Mouse (Mus musculus) T-helper 17 cell (primary cell): Measurements from ENCODE around the gene Ncor1.

ENCODE experiments used
- in situ Hi-C, 2 experiments: fragments of 300-600 bp; cut with MboI, MseI; formaldehyde crosslinking; loops; 1 replicate in 1 of 2; 2 replicates in 1 of 2; pipeline ENCODE4 v1.15.1; 2025; ENCODE audit warnings: high pct_unique_total_duplicates in 2 of 2

Ncor1 gene

DNA sequence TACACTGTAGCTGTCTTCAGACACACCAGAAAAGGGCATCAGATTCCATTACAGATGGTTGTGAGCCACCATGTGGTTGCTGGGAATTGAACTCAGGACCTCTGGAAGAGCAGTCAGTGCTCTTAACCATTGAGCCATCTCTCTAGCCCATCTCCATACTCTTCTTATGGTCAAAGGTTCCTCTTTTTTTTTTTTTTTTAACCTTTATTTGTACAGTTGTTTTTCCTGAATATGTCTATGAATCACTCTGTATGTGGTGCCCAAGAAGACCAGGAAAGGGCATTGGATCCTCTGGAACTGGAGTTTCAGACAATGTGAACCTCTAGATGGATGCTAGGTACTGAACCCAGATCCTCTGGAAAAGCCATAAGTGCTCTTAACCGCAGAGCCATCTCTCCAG lies 4.2 kb upstream of the Ncor1 start:
- in situ Hi-C loops, result loop anchor here in 1 of 2 experiments (10.0 kb wide), 2 partner anchors 212 to 778 kb away; partner anchors contain the start of gene Fam83g

DNA sequence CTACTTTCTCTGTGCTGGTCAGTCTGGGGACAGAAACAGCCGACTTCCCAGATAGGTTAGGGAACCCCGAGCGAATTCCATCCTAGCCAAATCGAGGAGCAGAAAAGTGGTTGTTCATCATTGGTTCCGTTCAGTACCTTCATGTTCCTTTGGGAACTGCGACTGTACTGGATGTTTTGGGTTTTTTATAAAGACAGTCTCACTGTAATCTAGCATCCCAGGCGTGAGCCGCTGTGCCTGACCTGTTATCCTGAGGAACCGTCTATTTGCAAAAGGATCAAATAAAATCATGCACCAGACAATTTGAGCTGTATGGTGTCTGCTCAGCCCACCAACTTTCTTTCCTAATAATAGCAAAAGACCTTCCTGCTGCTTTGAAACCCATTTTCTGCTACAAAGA lies 439 bp upstream of the Ncor1 start:
- in situ Hi-C loops, result no loop called here

DNA sequence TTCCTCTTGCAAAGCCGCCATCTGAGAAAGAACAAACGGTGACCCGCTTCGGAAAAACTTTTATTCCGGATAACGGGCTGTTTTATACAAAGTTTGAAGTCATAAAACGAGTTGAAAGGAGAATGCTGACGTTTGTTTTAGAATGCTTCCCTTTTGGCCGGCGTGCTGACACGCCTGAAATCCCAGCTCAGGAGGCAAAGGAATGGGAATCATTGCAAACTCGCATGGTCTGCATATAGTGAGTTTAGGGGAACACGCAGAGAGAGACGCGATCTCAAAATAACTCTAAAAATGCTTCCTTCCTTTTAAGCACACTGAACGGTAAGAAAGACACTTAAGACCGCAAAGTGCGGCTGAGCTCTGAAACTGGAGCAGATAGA lies 460 bp downstream of the Ncor1 start:
- in situ Hi-C loops, result no loop called here

DNA sequence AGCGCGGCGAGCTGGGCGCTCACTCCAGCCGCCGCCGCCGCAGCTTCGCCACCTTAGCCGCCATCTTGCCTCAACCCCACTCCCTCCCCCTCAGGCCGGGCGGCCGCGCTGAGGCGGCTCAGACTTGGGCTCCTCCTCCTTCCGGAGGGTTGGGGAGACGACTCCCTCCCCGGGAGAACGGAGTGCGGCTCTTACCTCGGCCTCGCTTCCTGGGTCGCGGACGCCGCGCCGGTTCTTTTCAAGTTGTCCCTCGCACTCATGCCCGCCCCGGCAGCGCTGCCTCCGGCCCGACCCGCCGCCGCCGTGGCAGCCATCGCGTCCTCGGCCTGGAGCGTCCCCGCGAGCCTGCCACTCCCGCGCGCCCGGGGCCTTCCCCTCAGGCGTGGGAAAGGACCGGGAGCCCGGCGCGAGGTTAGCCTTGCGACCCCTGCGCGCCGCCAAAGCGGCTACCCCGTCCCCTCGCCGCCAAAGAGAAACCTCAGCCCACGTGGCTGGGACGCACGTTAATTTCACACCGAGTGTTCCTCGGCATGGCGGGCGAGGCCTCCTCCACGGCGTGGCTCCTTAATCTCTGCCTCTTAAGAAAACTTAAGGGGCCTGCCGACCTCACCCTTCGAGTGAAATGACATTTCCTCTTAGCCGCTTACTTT lies 975 bp downstream of the Ncor1 start:
- in situ Hi-C loops, result no loop called here

DNA sequence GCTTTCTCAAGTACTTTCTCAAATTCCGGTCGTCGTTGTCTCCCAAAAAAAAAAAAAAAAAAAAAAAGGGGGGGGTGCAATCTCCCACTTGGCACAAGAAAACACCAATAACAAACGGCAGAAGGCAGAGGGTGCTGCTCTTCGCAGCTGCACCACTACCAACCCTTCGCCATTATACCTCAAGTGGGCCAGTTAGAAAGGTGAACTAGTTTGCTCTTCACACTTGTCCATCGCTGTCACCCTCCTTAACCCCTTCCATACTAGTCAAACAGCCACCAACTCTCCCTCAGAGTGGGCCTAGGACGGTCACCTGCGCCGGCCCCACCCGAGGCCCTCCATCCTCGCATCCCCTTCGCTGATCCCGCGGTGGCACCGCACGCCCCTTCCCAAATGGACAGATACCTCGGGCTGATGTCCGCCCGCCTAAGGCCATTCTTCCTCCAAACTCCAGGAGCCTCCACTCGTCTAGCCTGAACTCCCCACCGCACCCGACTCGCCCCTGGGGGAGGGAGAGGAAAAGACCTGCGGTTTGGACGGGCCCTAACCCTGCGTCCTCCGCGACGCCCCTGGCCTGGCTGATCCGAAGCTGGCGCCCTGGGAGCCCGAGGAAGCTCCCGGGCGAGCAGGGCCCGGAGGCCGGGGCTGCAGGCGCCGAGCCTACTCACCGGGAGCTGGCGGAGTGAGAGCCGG lies 1.7 kb downstream of the Ncor1 start:
- in situ Hi-C loops, result no loop called here

DNA sequence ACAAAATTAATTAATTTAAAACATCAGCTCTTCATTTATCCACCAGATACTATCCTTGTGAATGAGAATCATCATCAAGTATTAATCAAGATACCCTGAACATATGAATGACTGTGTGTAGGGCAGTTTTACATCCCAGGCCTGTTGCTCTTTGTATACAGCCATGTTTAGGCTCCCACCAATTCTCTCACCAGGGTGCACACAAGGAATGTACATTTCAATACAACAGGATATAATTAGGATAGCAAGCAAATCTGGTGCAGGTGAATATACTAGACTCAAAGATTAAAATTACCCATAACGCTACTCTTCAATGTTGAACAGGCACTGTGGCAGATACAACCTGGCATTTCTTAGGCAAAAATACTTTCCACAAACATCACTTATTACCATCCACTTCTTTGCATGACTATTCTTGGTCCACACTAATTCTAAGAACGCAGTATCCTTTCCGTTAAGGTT lies 2.3 kb downstream of the Ncor1 start:
- in situ Hi-C loops, result no loop called here

DNA sequence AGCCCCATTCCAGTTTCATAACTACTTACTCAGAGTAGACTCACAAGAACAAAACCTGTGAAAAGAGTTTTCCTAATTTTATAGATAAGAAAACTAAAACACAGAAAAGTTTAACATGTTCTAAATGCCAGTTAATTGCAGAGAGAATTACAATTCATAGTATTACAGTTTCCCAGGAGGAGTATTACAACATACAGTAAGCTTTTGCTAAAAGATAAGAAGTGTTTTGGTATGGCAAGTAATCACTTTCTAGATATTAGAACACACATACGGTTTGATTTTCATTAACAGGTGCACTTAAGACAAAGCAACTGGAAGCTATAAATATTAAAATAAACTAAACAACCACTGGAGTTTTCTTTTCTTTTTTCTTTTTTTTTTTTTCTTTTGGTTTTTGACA lies 3.1 kb downstream of the Ncor1 start:
- in situ Hi-C loops, result no loop called here

DNA sequence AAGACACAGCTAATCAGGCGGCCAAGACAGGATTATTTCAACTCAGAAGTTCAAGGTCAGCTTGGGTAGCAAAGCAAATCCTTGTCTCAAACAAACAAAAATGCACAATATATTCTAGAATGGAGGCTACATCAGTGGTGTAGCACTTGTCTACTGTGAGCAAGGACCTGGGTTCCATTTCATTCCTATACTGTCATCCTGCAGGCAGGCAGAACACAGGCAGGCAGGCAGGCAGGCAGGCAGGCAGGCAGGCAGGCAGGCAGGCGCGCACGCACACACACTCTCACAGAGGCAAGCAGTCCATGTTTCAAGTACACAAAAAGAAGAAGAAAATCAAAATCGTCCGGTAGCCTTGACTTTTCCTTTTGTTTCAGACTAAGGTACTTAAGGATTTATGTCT lies 9.4 kb downstream of the Ncor1 start:
- in situ Hi-C loops, result no loop called here

DNA sequence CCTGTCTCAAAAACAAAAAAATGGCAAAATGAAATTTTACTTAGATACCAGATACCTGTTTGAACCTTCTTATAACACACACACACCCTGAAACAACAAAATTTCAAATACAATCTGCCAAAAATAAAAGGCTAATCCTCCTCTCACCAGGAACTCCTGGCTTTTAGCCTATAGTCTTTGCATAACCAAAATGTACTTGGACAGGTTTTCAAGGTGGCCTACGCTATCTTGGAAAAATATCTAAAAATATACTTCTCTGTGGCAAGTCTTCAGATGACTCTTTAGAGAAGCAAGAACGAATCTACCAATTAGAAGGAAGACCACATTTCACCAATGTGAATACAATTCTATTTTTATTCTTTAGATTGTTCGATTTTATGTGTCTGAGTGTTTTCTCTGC lies 12.5 kb downstream of the Ncor1 start:
- in situ Hi-C loops, result no loop called here

DNA sequence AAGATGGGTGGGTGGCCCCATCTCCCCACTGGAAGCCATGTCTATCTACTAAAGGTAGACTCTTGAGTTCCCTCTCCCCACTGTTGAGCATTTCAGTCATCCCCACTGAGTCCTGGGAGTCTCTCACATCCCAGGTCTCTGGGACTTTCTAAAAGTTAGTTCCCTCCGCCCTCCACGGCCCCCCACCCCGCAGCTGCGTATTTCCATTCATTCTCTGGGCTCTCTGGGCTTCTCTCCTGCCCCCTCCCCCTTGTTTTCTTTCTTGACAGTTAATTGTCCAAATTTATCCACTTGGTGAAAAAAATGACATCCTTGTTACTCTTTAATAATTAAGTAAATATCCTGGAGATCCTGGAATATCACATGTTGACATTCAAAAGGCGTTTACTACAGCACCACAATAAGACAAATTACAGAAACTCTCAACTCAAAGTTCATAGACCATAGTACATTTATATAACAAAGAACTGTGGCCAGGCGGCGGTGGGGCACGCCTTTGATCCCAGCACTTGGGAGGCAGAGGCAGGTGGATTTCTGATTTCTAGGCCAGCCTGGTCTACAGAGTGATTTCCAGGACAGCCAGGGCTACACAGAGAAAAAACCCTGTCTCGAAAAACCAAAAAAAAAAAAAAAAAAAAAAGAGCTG lies 17.5 kb downstream of the Ncor1 start:
- in situ Hi-C loops, result no loop called here

DNA sequence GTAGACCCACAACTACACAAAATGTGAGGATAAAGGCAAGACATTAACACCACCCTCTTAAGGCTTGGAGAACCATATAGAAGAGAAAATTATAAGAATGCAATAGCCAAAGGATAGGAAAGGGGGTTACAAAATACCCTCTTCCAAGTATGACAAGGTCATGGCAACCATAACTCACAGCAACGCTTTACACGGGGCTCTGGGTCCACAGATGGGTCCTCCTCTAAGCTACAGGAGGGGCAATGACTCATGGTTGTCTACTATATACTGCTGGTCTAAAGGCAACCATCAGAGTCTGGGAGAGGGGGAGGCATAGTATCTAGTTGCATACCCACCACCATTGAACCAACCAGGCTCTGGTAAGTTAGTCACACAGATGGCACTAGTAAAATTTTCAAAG lies 26.1 kb downstream of the Ncor1 start:
- in situ Hi-C loops, result no loop called here

DNA sequence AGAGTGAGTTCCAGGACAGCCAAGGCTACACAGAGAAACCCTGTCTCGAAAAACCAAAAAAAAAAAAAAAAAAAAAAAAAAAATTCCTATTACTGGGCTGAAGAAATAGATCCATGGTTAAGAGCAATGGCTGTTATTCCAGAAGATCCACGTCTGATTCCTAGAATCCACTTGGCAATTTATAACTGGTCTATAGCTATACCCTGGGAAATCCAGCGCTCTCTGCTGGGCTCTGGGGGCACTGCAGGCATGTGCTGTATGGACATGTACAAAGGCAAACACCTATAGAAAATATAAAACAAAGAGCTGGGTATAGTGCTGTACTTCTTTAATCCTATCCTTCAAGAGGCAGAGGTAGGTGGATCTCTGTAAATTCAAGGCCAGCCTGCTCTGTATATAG lies 31.2 kb downstream of the Ncor1 start:
- in situ Hi-C loops, result no loop called here

DNA sequence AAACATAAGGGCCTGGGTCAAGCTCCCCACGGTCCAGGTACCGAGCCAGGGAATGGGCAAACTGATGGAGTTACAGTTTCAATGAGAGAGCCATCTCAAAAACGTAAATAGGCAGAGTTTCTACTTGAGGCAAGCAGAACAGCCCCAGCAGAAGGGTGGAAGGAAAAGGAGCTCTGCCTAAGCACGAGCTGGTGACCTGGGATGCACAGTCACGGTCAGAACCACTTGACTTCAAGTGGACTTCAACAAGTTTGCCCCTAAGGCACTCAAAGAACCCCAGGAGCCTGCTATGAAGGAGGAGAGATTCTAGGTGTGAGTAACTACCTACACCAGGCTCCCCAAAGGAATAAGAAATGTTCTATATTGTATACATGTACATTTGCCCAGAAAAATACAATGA lies 32.1 kb downstream of the Ncor1 start:
- in situ Hi-C loops, result no loop called here

DNA sequence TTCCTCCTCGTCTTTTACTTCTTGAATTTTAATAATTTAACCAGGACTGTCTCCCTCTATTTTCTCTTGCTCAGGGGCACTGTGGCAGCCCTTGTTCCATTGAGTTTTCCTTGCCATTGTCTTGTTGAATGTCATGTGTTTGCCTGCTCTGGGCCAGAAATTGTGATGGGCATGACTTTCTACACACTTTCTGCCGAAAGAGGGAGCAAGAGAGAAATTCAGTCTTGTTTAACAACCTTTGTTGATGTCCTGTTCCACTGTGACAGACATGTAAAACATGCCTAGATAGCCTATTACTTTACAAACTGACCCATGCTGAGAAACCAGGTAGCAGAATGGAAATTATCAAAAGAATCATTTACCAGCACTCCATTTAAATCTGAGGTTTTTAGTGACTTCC lies 33.8 kb downstream of the Ncor1 start:
- in situ Hi-C loops, result no loop called here

DNA sequence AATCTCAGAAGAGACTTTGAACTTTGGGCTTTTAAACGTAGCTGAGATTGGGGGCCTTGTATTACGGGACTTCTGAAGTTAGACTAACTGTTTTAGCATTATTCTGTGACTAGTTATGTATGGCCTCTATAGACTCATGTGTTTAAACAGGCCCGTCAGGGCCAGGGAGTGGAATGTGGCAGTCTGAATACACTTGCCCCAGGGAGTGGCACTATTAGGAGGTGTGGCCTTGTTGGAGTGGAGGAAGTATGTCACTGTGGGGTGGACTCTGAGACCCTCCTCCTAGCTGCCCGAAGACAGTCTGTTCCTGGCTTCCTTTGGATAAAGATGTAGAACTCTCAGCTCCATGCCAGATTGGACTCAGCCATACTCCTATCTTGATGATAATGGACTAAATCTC lies 43.3 kb downstream of the Ncor1 start:
- in situ Hi-C loops, result no loop called here

DNA sequence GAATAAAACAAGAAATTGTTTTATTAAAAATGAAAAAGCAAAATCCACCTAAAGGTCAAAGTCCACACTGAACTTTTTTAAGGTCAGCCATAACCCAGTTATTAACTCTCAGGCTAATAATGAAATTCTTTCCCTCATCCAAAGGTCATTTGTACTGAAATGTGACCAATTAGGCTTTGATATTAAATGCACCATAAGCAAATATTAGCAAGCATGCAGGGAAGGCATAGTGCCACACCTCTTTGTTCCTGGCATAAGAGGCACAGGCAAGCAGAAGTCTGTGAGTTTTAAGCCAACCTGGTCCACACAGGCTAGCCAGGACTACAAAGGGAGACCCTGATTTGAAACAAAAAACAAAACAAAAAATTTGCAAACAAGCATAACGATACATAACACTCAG lies 48.7 kb downstream of the Ncor1 start:
- in situ Hi-C loops, result no loop called here

DNA sequence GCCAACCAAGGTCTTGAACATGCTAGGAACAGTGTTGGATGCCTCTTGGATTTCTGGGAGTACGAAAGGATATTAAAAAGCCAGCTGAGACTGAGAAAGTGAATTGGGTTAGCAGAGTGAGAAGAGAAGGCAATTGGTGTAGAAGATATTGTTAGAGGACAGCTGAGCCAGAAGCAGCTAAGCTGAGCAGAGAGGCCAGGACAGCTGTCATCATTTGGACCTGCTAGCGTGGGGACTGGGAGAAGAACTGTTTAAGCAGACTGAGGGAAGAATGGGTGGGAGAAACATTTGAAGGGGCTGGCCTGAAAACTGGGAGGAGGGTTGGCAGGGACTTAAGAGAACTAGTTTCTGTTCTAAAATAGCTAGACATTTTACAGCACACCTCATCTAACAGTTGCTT lies 49.5 kb downstream of the Ncor1 start:
- in situ Hi-C loops, result no loop called here

DNA sequence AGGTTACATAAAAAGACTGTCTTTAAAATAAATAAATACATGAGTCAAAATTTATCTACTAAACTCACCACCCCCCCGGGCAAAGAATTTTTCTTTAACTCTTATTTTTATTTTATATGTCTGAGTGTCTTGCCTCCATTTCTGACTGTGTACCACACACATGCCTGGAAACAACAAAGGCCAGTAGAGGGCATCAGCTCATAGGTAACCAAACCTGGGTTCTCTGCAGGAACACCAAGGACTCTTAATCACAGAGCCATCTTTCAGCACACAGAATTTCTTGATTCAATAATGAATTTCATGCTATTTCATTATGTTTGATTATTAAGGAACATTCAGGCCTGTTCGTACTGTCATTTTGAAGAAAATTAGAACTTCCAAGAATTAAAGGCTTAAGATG lies 61.9 kb downstream of the Ncor1 start:
- in situ Hi-C loops, result no loop called here

DNA sequence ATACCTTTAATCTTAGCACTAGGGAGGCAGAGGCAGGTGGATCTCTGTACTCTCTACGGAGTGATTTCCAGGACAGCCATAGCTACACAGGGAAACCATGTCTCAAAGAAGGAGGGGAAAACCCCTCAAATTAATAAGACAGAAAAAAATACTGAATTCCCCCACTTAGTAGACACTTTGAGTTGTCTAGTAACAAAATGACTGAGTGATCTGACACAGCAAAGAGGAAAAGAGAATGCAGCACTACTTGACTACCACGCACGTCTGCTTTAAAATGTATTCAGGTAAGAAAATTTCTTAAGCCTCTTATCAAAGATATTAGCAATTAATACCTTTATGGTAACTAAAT lies 70.0 kb downstream of the Ncor1 start:
- in situ Hi-C loops, result loop anchor here in 1 of 2 experiments (10.0 kb wide), 1 partner anchor 64 kb away; no protein-coding TSS in a partner anchor

DNA sequence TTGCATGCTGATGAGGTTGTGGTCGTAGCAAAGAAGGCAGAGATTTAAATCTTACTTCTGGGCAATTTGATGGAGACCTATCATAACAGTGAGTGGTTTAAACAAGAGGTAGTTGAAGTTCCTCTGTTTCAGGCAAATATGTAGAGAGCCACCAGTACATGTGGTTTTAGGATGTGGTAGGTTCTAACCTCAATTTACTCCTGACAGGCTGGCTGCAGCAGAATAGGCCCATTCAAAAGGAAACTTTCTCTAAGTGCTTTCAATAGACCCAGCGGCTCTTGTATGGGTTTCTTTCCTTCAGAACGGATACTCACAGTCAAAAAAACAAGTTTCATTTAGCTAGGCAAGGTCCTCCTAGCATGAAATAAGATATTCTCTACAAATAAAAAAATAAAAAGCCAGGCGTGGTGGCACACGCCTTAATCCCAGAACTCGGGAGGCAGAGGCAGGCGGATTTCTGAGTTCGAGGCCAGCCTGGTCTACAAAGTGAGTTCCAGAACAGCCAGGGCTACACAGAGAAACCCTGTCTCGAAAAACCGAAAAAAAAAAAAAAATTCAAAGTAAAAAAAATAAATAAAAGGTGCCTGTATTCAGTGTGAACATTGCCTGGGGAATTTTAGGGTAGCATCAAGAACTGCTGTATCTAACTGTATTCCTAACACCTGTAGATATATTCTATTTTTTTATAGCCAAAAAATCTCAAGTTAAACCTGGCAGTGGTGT lies 70.6 kb downstream of the Ncor1 start:
- in situ Hi-C loops, result loop anchor here in 1 of 2 experiments (10.0 kb wide), 1 partner anchor 63 kb away; no protein-coding TSS in a partner anchor

DNA sequence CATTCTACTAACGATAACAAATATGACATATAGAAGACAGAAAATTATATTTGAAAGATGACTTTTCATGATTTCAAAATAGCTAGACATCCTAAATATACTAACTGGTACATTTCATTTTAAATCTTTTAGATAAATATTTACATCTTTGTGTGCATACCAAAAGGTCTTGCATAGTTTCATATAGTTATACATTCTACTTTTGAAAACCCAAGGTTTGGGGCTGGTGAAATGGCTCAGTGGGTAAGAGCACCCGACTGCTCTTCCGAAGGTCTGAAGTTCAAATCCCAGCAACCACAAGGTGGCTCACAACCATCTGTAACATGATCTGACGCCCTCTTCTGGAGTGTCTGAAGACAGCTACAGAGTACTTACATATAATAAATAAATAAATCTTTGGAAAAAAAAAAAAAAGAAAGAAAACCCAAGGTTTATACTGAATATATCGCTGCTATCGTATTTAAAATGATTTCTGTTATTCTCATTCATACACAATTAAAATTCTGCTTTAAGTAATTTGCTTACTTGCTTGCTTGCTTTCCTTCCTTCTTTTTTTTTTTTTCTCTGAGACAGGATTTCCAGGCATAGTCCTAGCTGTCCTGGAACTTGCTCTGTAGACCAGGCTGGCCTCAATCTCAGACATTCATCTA lies 81.0 kb downstream of the Ncor1 start:
- in situ Hi-C loops, result loop anchor here in 1 of 2 experiments (5.0 kb wide), 1 partner anchor 55 kb away; no protein-coding TSS in a partner anchor

DNA sequence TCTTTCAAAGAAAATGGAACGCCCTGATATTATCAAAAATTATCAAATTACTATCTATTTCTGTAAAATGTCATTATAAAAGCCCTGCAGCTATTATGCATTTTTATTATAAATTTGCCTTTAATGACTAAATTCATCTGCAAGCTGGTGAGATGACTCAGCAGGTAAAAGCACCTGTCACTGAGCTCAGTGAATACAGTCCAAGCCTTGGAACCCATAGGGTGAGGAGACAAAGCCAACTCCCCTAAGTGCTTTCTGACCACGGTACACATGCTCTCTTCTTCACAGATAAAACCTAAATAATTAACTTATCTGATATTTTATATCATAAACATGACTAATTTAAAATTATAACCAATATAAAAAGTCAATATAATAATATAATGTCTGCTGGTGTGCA lies 86.6 kb downstream of the Ncor1 start:
- in situ Hi-C loops, result no loop called here
